Mouse (Mus musculus) forebrain, embryonic 16.5 days (tissue): Measurements from ENCODE around the gene Shroom3. TPM values are rescaled to one million over a fixed set of nuclear protein-coding genes. Genes with fewer than 3 reads are reported as not detected.

Source experiments
- ATAC-seq: fragments of 200-750 bp; cut with Nextera tagmentation; 2 replicates; pipeline ENCODE4 v1.8.0; 2017; ENCODE audit warnings: mild to moderate bottlenecking, moderate library complexity
- H3K27ac ChIP-seq: fragments of 300-500 bp; sonication (generic); 2 replicates; pipeline ENCODE4 v1.5.1; 2014; ENCODE audit warnings: low read length, control low read depth
- H3K27me3 ChIP-seq: fragments of 300-500 bp; sonication (generic); replicated peaks from 2 replicates; pipeline ENCODE4 v1.6.1; 2014; ENCODE audit warnings: low read length; ENCODE audit not compliant: control insufficient read depth, insufficient read depth
- H3K36me3 ChIP-seq: fragments of 300-500 bp; sonication (generic); 2 replicates; pipeline ENCODE4 v1.6.1; 2014; ENCODE audit not compliant: control insufficient read depth, insufficient read depth
- H3K4me1 ChIP-seq: fragments of 300-500 bp; sonication (generic); replicated peaks from 2 replicates; pipeline ENCODE4 v1.6.1; 2014; ENCODE audit warnings: low read length; ENCODE audit not compliant: control insufficient read depth, insufficient read depth
- H3K4me2 ChIP-seq: fragments of 300-500 bp; sonication (generic); 2 replicates; pipeline ENCODE4 v1.6.1; 2014; ENCODE audit warnings: mild to moderate bottlenecking, low read length, control low read depth
- H3K4me3 ChIP-seq: fragments of 300-500 bp; sonication (generic); replicated peaks from 2 replicates; pipeline ENCODE4 v1.5.1; 2014; ENCODE audit warnings: mild to moderate bottlenecking, low read length, control low read depth
- H3K9ac ChIP-seq: fragments of 300-500 bp; sonication (generic); replicated peaks from 2 replicates; pipeline ENCODE4 v1.6.1; 2014; ENCODE audit warnings: low read depth, low read length, control low read depth
- H3K9me3 ChIP-seq: fragments of 300-500 bp; sonication (generic); 2 replicates; pipeline ENCODE4 v1.6.1; 2016; ENCODE audit warnings: low read length; ENCODE audit not compliant: control insufficient read depth
- WGBS: fragments of 180-500 bp; shearing (Covaris S2); extraction: QIAGEN DNeasy Blood & Tissue Kit; methylation state at CpG from one replicate; pipeline ENCODE4 v1.1.7; 2014; 5-methylcytosine and 5-hydroxymethylcytosine counted together
- polyA plus RNA-seq: library from polyadenylated mRNA; unstranded; fragments of >200 nt; fragmentation: Nextera tagmentation; extraction: Ambion mirVana; gene quantifications from 2 replicates; pipeline ENCODE4 v1.2.1, GENCODE M21; 2015

Shroom3 gene
- polyA plus RNA-seq, 1 experiment from 2014 or later: 1.4 TPM

GRCm38 (mm10) chr5:92808503-92809415 lies 125.5 kb downstream of the Shroom3 start:
- Histone ChIP-seq H3K4me3 (peak overlapping the region; percentile 32), H3K27me3 (no peaks in the 10 kb centered on the region), H3K9ac (peak overlapping the region; percentile 47), H3K9me3 (no peaks in the 10 kb centered on the region), H3K36me3 (no peaks in the 10 kb centered on the region), H3K4me2 (peak overlapping the region; percentile 54), H3K4me1 (peaks cover 21% of the 10 kb centered on the region), H3K27ac (no peak overlapping the region)
- peak; percentile 65 for ATAC-seq
- WGBS: 5% methylated on average over 28 of the region's 28 CpGs

GRCm38 (mm10) chr5:92809416-92809750 lies 126.1 kb downstream of the Shroom3 start:
- Histone ChIP-seq H3K9me3 (no peaks in the 10 kb centered on the region), H3K4me1 (peaks cover 21% of the 10 kb centered on the region), H3K36me3 (no peaks in the 10 kb centered on the region), H3K4me3 (no peak overlapping the region), H3K9ac (no peak overlapping the region), H3K27ac (no peak overlapping the region), H3K27me3 (no peaks in the 10 kb centered on the region), H3K4me2 (peak overlapping the region; percentile 54)
- WGBS: 22% methylated on average over 13 of the region's 13 CpGs
- ATAC-seq: no peak

GRCm38 (mm10) chr5:92810922-92811533 lies 127.8 kb downstream of the Shroom3 start:
- H3K36me3 ChIP-seq: no peaks in the 10 kb centered on the region
- no peak overlapping the region for H3K4me2 ChIP-seq
- no peak overlapping the region for H3K9ac ChIP-seq
- ATAC-seq: peak; percentile 76
- H3K4me3 ChIP-seq: no peak overlapping the region
- H3K9me3 ChIP-seq: no peaks in the 10 kb centered on the region
- no peaks in the 10 kb centered on the region for H3K27me3 ChIP-seq
- H3K4me1 ChIP-seq: peaks cover 21% of the 10 kb centered on the region
- no peak overlapping the region for H3K27ac ChIP-seq
- WGBS: 3% methylated on average over 9 of the region's 9 CpGs

GRCm38 (mm10) chr5:92811761-92812160 lies 128.5 kb downstream of the Shroom3 start:
- Histone ChIP-seq H3K4me2 (no peak overlapping the region), H3K9ac (no peak overlapping the region), H3K4me1 (peaks cover 21% of the 10 kb centered on the region), H3K36me3 (no peaks in the 10 kb centered on the region), H3K4me3 (no peak overlapping the region), H3K27ac (0 out of 2 replicates have a peak overlapping the region, but pooled peaks have one; percentile 15), H3K9me3 (no peaks in the 10 kb centered on the region), H3K27me3 (no peaks in the 10 kb centered on the region)
- 15% methylated on average over 7 of the region's 7 CpGs for WGBS
- ATAC-seq: no peak

GRCm38 (mm10) chr5:92812936-92813335 lies 129.7 kb downstream of the Shroom3 start:
- 3% methylated on average over 8 of the region's 8 CpGs for WGBS
- Histone ChIP-seq H3K9me3 (no peaks in the 10 kb centered on the region), H3K4me3 (no peak overlapping the region), H3K4me1 (peaks cover 24% of the 10 kb centered on the region), H3K4me2 (no peak overlapping the region), H3K27me3 (no peaks in the 10 kb centered on the region), H3K27ac (no peak overlapping the region), H3K36me3 (no peaks in the 10 kb centered on the region), H3K9ac (no peak overlapping the region)
- ATAC-seq: peak; percentile 46; the same call in 1 of the 2 replicates

GRCm38 (mm10) chr5:92813562-92813961 lies 130.3 kb downstream of the Shroom3 start:
- H3K27ac ChIP-seq: no peak overlapping the region
- no peak for ATAC-seq
- 54% methylated on average over 5 of the region's 5 CpGs for WGBS

GRCm38 (mm10) chr5:92814621-92815020 lies 131.4 kb downstream of the Shroom3 start:
- H3K27ac ChIP-seq: no peak overlapping the region
- no peak overlapping the region for H3K4me3 ChIP-seq
- H3K4me1 ChIP-seq: peaks cover 16% of the 10 kb centered on the region
- H3K27me3 ChIP-seq: no peaks in the 10 kb centered on the region
- 95% methylated on average over 3 of the region's 3 CpGs for WGBS
- no peak for ATAC-seq
- H3K9ac ChIP-seq: no peak overlapping the region
- H3K9me3 ChIP-seq: no peaks in the 10 kb centered on the region
- H3K4me2 ChIP-seq: no peak overlapping the region
- H3K36me3 ChIP-seq: no peaks in the 10 kb centered on the region

More at GRCm38 (mm10) chr5:92813562-92813961, 130.3 kb downstream of the Shroom3 start:
- Histone ChIP-seq H3K4me3 (no peak overlapping the region), H3K36me3 (no peaks in the 10 kb centered on the region), H3K9me3 (no peaks in the 10 kb centered on the region), H3K4me1 (peaks cover 24% of the 10 kb centered on the region), H3K4me2 (no peak overlapping the region), H3K9ac (no peak overlapping the region), H3K27me3 (no peaks in the 10 kb centered on the region)

GRCm38 (mm10) chr5:92817122-92817822 lies 134.0 kb downstream of the Shroom3 start:
- Histone ChIP-seq H3K9ac (no peak overlapping the region), H3K4me3 (no peak overlapping the region), H3K27me3 (no peaks in the 10 kb centered on the region), H3K27ac (no peak overlapping the region), H3K4me1 (0 out of 2 replicates have a peak, but pooled peaks cover 7% of the 10 kb centered on the region), H3K36me3 (no peaks in the 10 kb centered on the region), H3K4me2 (no peak overlapping the region), H3K9me3 (no peaks in the 10 kb centered on the region)
- ATAC-seq: peak; percentile 64; the same call in 1 of the 2 replicates
- 55% methylated on average over 11 of the region's 11 CpGs for WGBS

- no peak overlapping the region for H3K4me2 ChIP-seq
- H3K9ac ChIP-seq: no peak overlapping the region
- no peaks in the 10 kb centered on the region for H3K27me3 ChIP-seq
- H3K9me3 ChIP-seq: no peaks in the 10 kb centered on the region
- 26% methylated on average over 3 of the region's 3 CpGs for WGBS
- H3K4me3 ChIP-seq: no peak overlapping the region
- no peak for ATAC-seq
- 0 out of 2 replicates have a peak, but pooled peaks cover 3% of the 10 kb centered on the region for H3K4me1 ChIP-seq
- no peaks in the 10 kb centered on the region for H3K36me3 ChIP-seq
- no peak overlapping the region for H3K27ac ChIP-seq
Observed at GRCm38 (mm10) chr5:92821370-92821769, 138.1 kb downstream of the Shroom3 start.
